ENCODE assay signal across 8 mouse cellular contexts in genomic region chrX:136321692-136322091, GRCm38 (mm10). TPM values are rescaled to one million over a fixed set of nuclear protein-coding genes. Genes with fewer than 3 reads are reported as not detected.
DNase-seq lines count a peak whose midpoint lies in the region; ATAC-seq lines count a peak whose summit lies in the region.

No protein-coding gene starts in this region.

- H3K4me1 ChIP-seq in liver, embryonic 13.5 days (replicated peaks) = no peaks in the 10 kb centered on the region

- no peaks in the 10 kb centered on the region for H3K36me3 ChIP-seq in liver, embryonic 13.5 days

- no peak overlapping the region for H3K27ac ChIP-seq in liver, embryonic 13.5 days

- 7% methylated on average over 3 of the region's 3 CpGs for WGBS in liver, embryonic 13.5 days (ENCODE audit: insufficient replicate concordance)

- no peaks in the 10 kb centered on the region for H3K27me3 ChIP-seq in liver, embryonic 13.5 days

- H3K9ac ChIP-seq in liver, embryonic 13.5 days = no peak overlapping the region

- DNase-seq in adrenal gland, adult (ENCODE audit: inconsistent age in 2 of 2, low spot score in 1 of 2) = peak; percentile 9 to 71
- DNase-seq in adrenal gland, adult 8-10 months = no peak
- peak; percentile 42 for DNase-seq in urinary bladder, postnatal 25 days (ENCODE audit: low spot score)
- DNase-seq in urinary bladder, postnatal 4 days (ENCODE audit: low spot score in 2 of 2) = no peak
- DNase-seq in embryo, embryonic 9.5 days (ENCODE audit: extremely low spot score) = peak; percentile 45
- DNase-seq in kidney, postnatal 14 days = peak; percentile 48
- DNase-seq in liver, embryonic 13.5 days = peak; percentile 8
- peak; percentile 55 to 86 for DNase-seq in right cerebral cortex, adult 2 months (ENCODE audit: low spot score in 2 of 2)

- ATAC-seq in liver, embryonic 13.5 days (ENCODE audit: low read depth) = no peak

- H3K4me3 ChIP-seq in liver, embryonic 13.5 days (replicated peaks) = no peak overlapping the region

- no peak overlapping the region for H3K4me2 ChIP-seq in liver, embryonic 13.5 days

- H3K9me3 ChIP-seq in liver, embryonic 13.5 days (replicated peaks) = no peaks in the 10 kb centered on the region

RNA-seq across cellular contexts. Expression of gene Bex3, which starts 51.6 kb away (rescaled TPM):
- 100 to 1,000 TPM in 2 of 4 experiments, 10 to 100 TPM in 2; 53.5 to 165 (median 112) TPM for total RNA-seq in adrenal gland, adult 8-10 months (2022)
- polyA plus RNA-seq in liver, embryonic 13.5 days (2015; fragmentation: Nextera tagmentation; extraction: Ambion mirVana) = 238 and 269 TPM in 2 replicates

Comparison
In these comparisons a context has a peak if more than half of its experiments do, and no peak if none do; other contexts are left out.
1. DNase-seq: peak in adrenal gland, adult (2 of 2), urinary bladder, postnatal 25 days (single experiment), embryo, embryonic 9.5 days (single experiment), kidney, postnatal 14 days (single experiment), liver, embryonic 13.5 days (single experiment) and right cerebral cortex, adult 2 months (2 of 2); none in adrenal gland, adult 8-10 months (single experiment) and urinary bladder, postnatal 4 days (0 of 2).